Mouse (Mus musculus) left cerebral cortex, postnatal 14 days (tissue): ENCODE results near the gene Camkmt. TPM values are rescaled to one million over a fixed set of nuclear protein-coding genes. Genes with fewer than 3 reads are reported as not detected.
A peak's percentile ranks its signal among the peaks of the same experiment; 100 is the strongest.

Source experiments
- DNase-seq, 2 experiments: peaks; one replicate each; pipeline ENCODE4 v3.0.0; 2021 to 2022; ENCODE audit warnings: low spot score in 2 of 2, mixed read lengths in 1 of 2
- intact Hi-C: fragments of 180-260 bp; cut with DNase I; formaldehyde crosslinking; loops from one replicate; pipeline ENCODE4 v1.15.1; 2025
- total RNA-seq, 2 experiments: library from RNA; stranded (reverse); gene quantifications; 2 replicates each; pipeline ENCODE4 v1.2.3; 2021

Gene Camkmt
- total RNA-seq, 2 experiments from 2014 or later: 11.0 to 11.6 TPM

- DNase-seq: no peak
- intact Hi-C loops: no loop called here
Measured at GRCm38 (mm10) chr17:85257348-85257747, 167.0 kb downstream of the Camkmt start.

- intact Hi-C loops: no loop called here
- DNase-seq: no peak
Measured at GRCm38 (mm10) chr17:85258703-85259341, 168.5 kb downstream of the Camkmt start.

- DNase-seq: no peak
- intact Hi-C loops: no loop called here
Measured at GRCm38 (mm10) chr17:85266831-85267422, 176.6 kb downstream of the Camkmt start.

- no peak for DNase-seq
- intact Hi-C loops: no loop called here
Measured at GRCm38 (mm10) chr17:85271466-85272175, 181.3 kb downstream of the Camkmt start.

- intact Hi-C loops: no loop called here
Measured at GRCm38 (mm10) chr17:85279720-85280119, 189.4 kb downstream of the Camkmt start.

GRCm38 (mm10) chr17:85282447-85282846, 192.1 kb downstream of the Camkmt start:
- no peak for DNase-seq
- intact Hi-C loops: no loop called here

More at GRCm38 (mm10) chr17:85279720-85280119, 189.4 kb downstream of the Camkmt start:
- no peak for DNase-seq

GRCm38 (mm10) chr17:85291154-85291553, 200.8 kb downstream of the Camkmt start:
- intact Hi-C loops: no loop called here
- DNase-seq: no peak

- no peak for DNase-seq
- intact Hi-C loops: no loop called here
Measured at GRCm38 (mm10) chr17:85291601-85292000, 201.2 kb downstream of the Camkmt start.

- DNase-seq: no peak
- intact Hi-C loops: no loop called here
Measured at GRCm38 (mm10) chr17:85292276-85292675, 201.9 kb downstream of the Camkmt start.

GRCm38 (mm10) chr17:85303686-85304085, 213.3 kb downstream of the Camkmt start:
- no peak for DNase-seq
- intact Hi-C loops: no loop called here

- DNase-seq: no peak
- intact Hi-C loops: no loop called here
Measured at GRCm38 (mm10) chr17:85308566-85308965, 218.2 kb downstream of the Camkmt start.

- no peak for DNase-seq
- intact Hi-C loops: no loop called here
Measured at GRCm38 (mm10) chr17:85309046-85309445, 218.7 kb downstream of the Camkmt start.

- intact Hi-C loops: no loop called here
- DNase-seq: peak; percentile 65 to 74
Measured at GRCm38 (mm10) chr17:85311348-85311747, 221.0 kb downstream of the Camkmt start.

GRCm38 (mm10) chr17:85318401-85318800, 228.0 kb downstream of the Camkmt start:
- DNase-seq: no peak
- intact Hi-C loops: no loop called here

GRCm38 (mm10) chr17:85319779-85320300, 229.5 kb downstream of the Camkmt start:
- DNase-seq: no peak
- intact Hi-C loops: no loop called here

- no peak for DNase-seq
- intact Hi-C loops: no loop called here
Measured at GRCm38 (mm10) chr17:85328901-85329300, 238.5 kb downstream of the Camkmt start.

GRCm38 (mm10) chr17:85335464-85335863, 245.1 kb downstream of the Camkmt start:
- peak in 1 of 2 experiments; percentile 12 for DNase-seq
- intact Hi-C loops: no loop called here

- DNase-seq: no peak
- intact Hi-C loops: no loop called here
Measured at GRCm38 (mm10) chr17:85337666-85338065, 247.3 kb downstream of the Camkmt start.

- DNase-seq: no peak
- intact Hi-C loops: no loop called here
Measured at GRCm38 (mm10) chr17:85341134-85341700, 250.9 kb downstream of the Camkmt start.

- no peak for DNase-seq
- intact Hi-C loops: no loop called here
Measured at GRCm38 (mm10) chr17:85342471-85342870, 252.1 kb downstream of the Camkmt start.
